Comparison of ENCODE assay signal across 8 mouse cellular contexts in the genomic region with DNA sequence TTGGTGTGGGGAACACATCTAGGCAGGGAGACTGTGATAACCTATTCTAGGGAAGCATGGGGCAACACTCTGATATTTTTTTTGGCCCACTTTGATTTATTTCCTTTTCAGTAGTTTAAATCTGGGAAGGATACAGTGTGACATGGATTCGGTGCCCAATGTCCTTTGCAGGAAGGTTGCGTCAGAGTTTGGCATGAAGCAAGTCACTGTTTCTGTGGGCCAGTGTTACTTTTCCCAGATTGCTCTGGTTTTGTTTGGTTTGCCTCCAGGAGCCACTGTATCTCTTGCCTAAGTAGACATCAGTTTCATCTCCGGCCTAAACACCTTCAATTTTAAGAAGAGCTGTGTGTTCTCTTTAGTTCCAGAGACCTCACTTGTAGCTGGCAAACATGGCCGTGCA.
"Had no signal": no experiment of that assay in that cellular context is flagged by ENCODE, and none has a peak within 500 bp of the region (broad histone marks: within the 10 kb centered on the region; RNA-seq: fewer than 3 reads in every experiment).

No protein-coding gene starts in this region.

- DNase-seq: kidney, postnatal 25 days; layer of hippocampus, postnatal 36 days; lung, adult 18-20 months; lung, postnatal 10 days; lung, postnatal 36 days; retina, postnatal 1 day; right cerebral cortex, postnatal 4 days; thymus, postnatal 25 days had no signal
